Mouse (Mus musculus) intestine, embryonic 14.5 days (tissue): Measurements from ENCODE around the gene Slc15a1. TPM values are rescaled to one million over a fixed set of nuclear protein-coding genes. Genes with fewer than 3 reads are reported as not detected.

Source experiments
- ATAC-seq: fragments of 200-750 bp; cut with Nextera tagmentation; replicated peaks from 2 replicates; pipeline ENCODE4 v1.8.0; 2017; ENCODE audit warnings: low read depth, moderate number of reproducible peaks, moderate TSS enrichment, moderate library complexity; ENCODE audit not compliant: low FRiP score, low TSS enrichment
- DNase-seq: peaks from one replicate; pipeline ENCODE4 v3.0.0-alpha.2; 2018; ENCODE audit warnings: low spot score
- H3K27ac ChIP-seq: fragments of 300-500 bp; sonication (generic); 2 replicates; pipeline ENCODE4 v1.5.1; 2014; ENCODE audit warnings: low read depth, mild to moderate bottlenecking, control low read depth
- H3K27me3 ChIP-seq: fragments of 300-500 bp; sonication (generic); replicated peaks from 2 replicates; pipeline ENCODE4 v1.6.1; 2014; ENCODE audit warnings: low read length, control low read depth; ENCODE audit not compliant: control insufficient read depth, insufficient read depth
- H3K36me3 ChIP-seq: fragments of 300-500 bp; sonication (generic); 2 replicates; pipeline ENCODE4 v1.6.1; 2014; ENCODE audit warnings: low read length, control low read depth; ENCODE audit not compliant: control insufficient read depth, insufficient read depth
- H3K4me1 ChIP-seq: fragments of 300-500 bp; sonication (generic); replicated peaks from 2 replicates; pipeline ENCODE4 v1.6.1; 2014; ENCODE audit warnings: low read length, control low read depth, mixed read lengths; ENCODE audit not compliant: control insufficient read depth, insufficient read depth
- H3K4me2 ChIP-seq: fragments of 300-500 bp; sonication (generic); 2 replicates; pipeline ENCODE4 v1.6.1; 2014; ENCODE audit warnings: low read length
- H3K4me3 ChIP-seq: fragments of 300-500 bp; sonication (generic); 2 replicates; pipeline ENCODE4 v1.5.1; 2014; ENCODE audit warnings: low read depth, low read length, control low read depth, mixed read lengths
- H3K9ac ChIP-seq: fragments of 300-500 bp; sonication (generic); 2 replicates; pipeline ENCODE4 v1.6.1; 2014; ENCODE audit warnings: mild to moderate bottlenecking, low read length
- H3K9me3 ChIP-seq: fragments of 300-500 bp; sonication (generic); 2 replicates; pipeline ENCODE4 v1.6.1; 2016; ENCODE audit warnings: low read length, control low read depth; ENCODE audit not compliant: control insufficient read depth
- WGBS: fragments of 180-500 bp; shearing (Covaris S2); extraction: QIAGEN DNeasy Blood & Tissue Kit; methylation state at CpG from one replicate; pipeline ENCODE4 v1.1.7; 2014; 5-methylcytosine and 5-hydroxymethylcytosine counted together
- polyA plus RNA-seq: library from polyadenylated mRNA; unstranded; fragments of >200 nt; fragmentation: Nextera tagmentation; extraction: Ambion mirVana; gene quantifications from 2 replicates; pipeline ENCODE4 v1.2.1, GENCODE M21; 2014

Gene Slc15a1
- polyA plus RNA-seq, 1 experiment from 2014 or later, result 0.39 TPM

- H3K4me1 ChIP-seq, result no peaks in the 10 kb centered on the region
- H3K9ac ChIP-seq, result no peak overlapping the region
- no peaks in the 10 kb centered on the region for H3K9me3 ChIP-seq
- H3K27ac ChIP-seq, result no peak overlapping the region
- no peaks in the 10 kb centered on the region for H3K36me3 ChIP-seq
- no peak overlapping the region for H3K4me3 ChIP-seq
- no peaks in the 10 kb centered on the region for H3K27me3 ChIP-seq
- ATAC-seq (no peak), DNase-seq (no peak)
- 89% methylated on average over 3 of the region's 3 CpGs for WGBS
- no peak overlapping the region for H3K4me2 ChIP-seq
Measured at GRCm38 (mm10) chr14:121484436-121484835, 20.6 kb downstream of the Slc15a1 start.

- H3K4me3 ChIP-seq, result no peak overlapping the region
- WGBS, result 71% methylated on average over 7 of the region's 7 CpGs
Measured at GRCm38 (mm10) chr14:121482181-121482580, 22.9 kb downstream of the Slc15a1 start.

GRCm38 (mm10) chr14:121481591-121481990 lies 23.5 kb downstream of the Slc15a1 start:
- Histone ChIP-seq H3K27ac (no peak overlapping the region), H3K9ac (no peak overlapping the region), H3K27me3 (no peaks in the 10 kb centered on the region), H3K4me2 (no peak overlapping the region), H3K4me1 (no peaks in the 10 kb centered on the region), H3K36me3 (no peaks in the 10 kb centered on the region), H3K9me3 (no peaks in the 10 kb centered on the region), H3K4me3 (no peak overlapping the region)
- no peak for DNase-seq
- no peak for ATAC-seq
- WGBS, result 86% methylated on average over 2 of the region's 2 CpGs

More at GRCm38 (mm10) chr14:121482181-121482580, 22.9 kb downstream of the Slc15a1 start:
- H3K27me3 ChIP-seq, result no peaks in the 10 kb centered on the region
- no peak overlapping the region for H3K9ac ChIP-seq
- no peak for DNase-seq
- no peak for ATAC-seq
- H3K27ac ChIP-seq, result no peak overlapping the region
- no peak overlapping the region for H3K4me2 ChIP-seq
- no peaks in the 10 kb centered on the region for H3K4me1 ChIP-seq
- H3K36me3 ChIP-seq, result no peaks in the 10 kb centered on the region
- H3K9me3 ChIP-seq, result no peaks in the 10 kb centered on the region

GRCm38 (mm10) chr14:121479096-121479495 lies 26.0 kb downstream of the Slc15a1 start:
- DNase-seq (no peak), ATAC-seq (no peak)
- WGBS, result 75% methylated on average over 3 of the region's 3 CpGs

DNA sequence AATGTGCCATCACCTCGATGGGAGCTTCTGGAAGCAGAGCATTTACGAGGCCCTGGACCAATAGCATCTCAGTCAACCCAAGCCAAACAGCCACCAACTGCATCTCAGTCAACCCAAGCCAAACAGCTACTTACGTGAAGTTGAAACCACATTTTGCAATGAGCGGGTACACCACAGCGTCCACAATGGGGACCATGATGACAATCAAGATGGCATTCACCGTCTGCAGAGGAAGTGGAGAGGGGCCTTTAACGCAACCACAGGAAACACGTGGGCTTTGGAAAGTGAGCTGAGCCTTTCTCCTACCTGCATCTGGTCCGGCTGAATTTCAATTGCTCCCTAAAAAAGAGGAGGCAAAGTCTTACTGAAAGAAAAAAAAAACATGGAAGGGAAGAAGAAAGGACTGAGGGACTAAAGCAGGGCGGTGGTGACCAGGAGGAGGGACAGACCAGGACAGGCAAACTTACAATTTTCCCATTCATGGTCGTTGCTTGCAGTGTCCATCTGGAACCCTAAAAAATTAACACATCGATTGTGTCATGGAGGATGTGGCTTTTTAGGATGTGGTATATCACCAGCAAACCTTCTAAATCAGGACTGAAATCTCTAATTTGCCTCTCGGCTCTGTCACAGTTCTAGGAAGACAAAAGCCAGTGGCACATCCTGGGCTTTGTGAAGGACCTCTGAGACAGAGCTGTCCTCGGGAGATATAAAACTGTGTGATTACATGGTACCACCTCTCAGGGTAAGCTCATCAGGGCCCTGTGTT lies 26.9 kb downstream of the Slc15a1 start:
- no peak for DNase-seq

More at GRCm38 (mm10) chr14:121479096-121479495, 26.0 kb downstream of the Slc15a1 start:
- no peak overlapping the region for H3K4me3 ChIP-seq
- no peak overlapping the region for H3K9ac ChIP-seq
- H3K27ac ChIP-seq, result no peak overlapping the region
- no peaks in the 10 kb centered on the region for H3K4me1 ChIP-seq
- no peak overlapping the region for H3K4me2 ChIP-seq
- H3K9me3 ChIP-seq, result no peaks in the 10 kb centered on the region
- H3K27me3 ChIP-seq, result no peaks in the 10 kb centered on the region
- H3K36me3 ChIP-seq, result no peaks in the 10 kb centered on the region

DNA sequence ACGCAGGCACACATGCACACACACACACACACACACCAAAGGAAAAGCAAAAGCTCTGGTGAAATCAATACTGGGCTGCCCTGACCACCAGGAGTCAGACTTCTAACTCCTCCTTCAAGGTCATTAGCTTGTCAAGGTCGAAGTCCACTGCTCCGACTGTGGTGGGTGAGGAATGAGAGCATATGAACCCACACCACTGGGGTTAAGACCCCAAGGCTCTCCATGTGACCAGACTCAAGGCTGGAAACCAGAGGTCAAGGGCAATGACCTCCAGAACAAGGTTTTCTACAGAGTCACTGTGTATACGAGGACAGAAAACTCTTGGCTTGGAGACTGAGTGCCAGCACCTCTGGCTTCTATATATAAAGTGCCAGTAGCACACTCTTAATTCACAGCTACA lies 31.2 kb downstream of the Slc15a1 start:
- Histone ChIP-seq H3K9ac (no peak overlapping the region), H3K4me3 (no peak overlapping the region), H3K9me3 (no peaks in the 10 kb centered on the region), H3K4me2 (no peak overlapping the region), H3K4me1 (no peaks in the 10 kb centered on the region), H3K27ac (no peak overlapping the region), H3K27me3 (no peaks in the 10 kb centered on the region), H3K36me3 (no peaks in the 10 kb centered on the region)
- 67% methylated on average over 4 of the region's 4 CpGs for WGBS
- DNase-seq (no peak), ATAC-seq (no peak)

More for the DNA sequence above, 26.9 kb downstream of the Slc15a1 start:
- WGBS, result 87% methylated on average over 14 of the region's 14 CpGs
- Histone ChIP-seq H3K9me3 (no peaks in the 10 kb centered on the region), H3K27ac (no peak overlapping the region), H3K36me3 (no peaks in the 10 kb centered on the region), H3K27me3 (no peaks in the 10 kb centered on the region), H3K4me2 (no peak overlapping the region), H3K9ac (no peak overlapping the region), H3K4me1 (no peaks in the 10 kb centered on the region), H3K4me3 (no peak overlapping the region)
- ATAC-seq, result no peak

- Histone ChIP-seq H3K9me3 (no peaks in the 10 kb centered on the region), H3K4me2 (no peak overlapping the region), H3K9ac (no peak overlapping the region), H3K4me1 (no peaks in the 10 kb centered on the region), H3K27ac (no peak overlapping the region), H3K36me3 (no peaks in the 10 kb centered on the region), H3K27me3 (no peaks in the 10 kb centered on the region), H3K4me3 (no peak overlapping the region)
- no peak for DNase-seq
- 71% methylated on average over 11 of the region's 11 CpGs for WGBS
- ATAC-seq, result no peak; the same call in 1 of the 2 replicates
Measured at GRCm38 (mm10) chr14:121471545-121472121, 33.4 kb downstream of the Slc15a1 start.

- no peak overlapping the region for H3K4me3 ChIP-seq
- no peak for ATAC-seq
- H3K9me3 ChIP-seq, result no peaks in the 10 kb centered on the region
- H3K27me3 ChIP-seq, result no peaks in the 10 kb centered on the region
- H3K4me2 ChIP-seq, result no peak overlapping the region
- no peak overlapping the region for H3K9ac ChIP-seq
- DNase-seq, result no peak
- H3K36me3 ChIP-seq, result no peaks in the 10 kb centered on the region
- H3K27ac ChIP-seq, result no peak overlapping the region
- no peaks in the 10 kb centered on the region for H3K4me1 ChIP-seq
Measured at GRCm38 (mm10) chr14:121469601-121470000, 35.5 kb downstream of the Slc15a1 start.

GRCm38 (mm10) chr14:121467646-121468045 lies 37.4 kb downstream of the Slc15a1 start:
- H3K4me3 ChIP-seq, result no peak overlapping the region
- no peaks in the 10 kb centered on the region for H3K27me3 ChIP-seq
- ATAC-seq (no peak), DNase-seq (no peak)
- no peaks in the 10 kb centered on the region for H3K9me3 ChIP-seq
- H3K4me1 ChIP-seq, result no peaks in the 10 kb centered on the region
- H3K9ac ChIP-seq, result no peak overlapping the region
- H3K27ac ChIP-seq, result no peak overlapping the region
- 89% methylated on average over 6 of the region's 6 CpGs for WGBS
- H3K36me3 ChIP-seq, result no peaks in the 10 kb centered on the region
- no peak overlapping the region for H3K4me2 ChIP-seq
